Mouse (Mus musculus) hindbrain, embryonic 10.5 days (tissue): ENCODE measurements around the gene Pigr. TPM values are rescaled to one million over a fixed set of nuclear protein-coding genes. Genes with fewer than 3 reads are reported as not detected.

Source experiments
- DNase-seq: peaks from one replicate; pipeline ENCODE4 v3.0.0-alpha.2; 2017; ENCODE audit warnings: low spot score
- H3K27ac ChIP-seq: fragments of 300-500 bp; sonication (generic); 2 replicates; pipeline ENCODE4 v1.5.1; 2016; ENCODE audit warnings: mild to moderate bottlenecking, moderate library complexity
- H3K27me3 ChIP-seq: fragments of 300-500 bp; sonication (generic); 2 replicates; pipeline ENCODE4 v1.6.1; 2016; ENCODE audit warnings: mild to moderate bottlenecking; ENCODE audit not compliant: poor library complexity, insufficient read depth, severe bottlenecking
- H3K36me3 ChIP-seq: fragments of 300-500 bp; sonication (generic); 2 replicates; pipeline ENCODE4 v1.6.1; 2016; ENCODE audit warnings: mild to moderate bottlenecking, moderate library complexity
- H3K4me1 ChIP-seq: fragments of 300-500 bp; sonication (generic); replicated peaks from 2 replicates; pipeline ENCODE4 v1.6.1; 2016; ENCODE audit warnings: mild to moderate bottlenecking
- H3K4me3 ChIP-seq: fragments of 300-500 bp; sonication (generic); 2 replicates; pipeline ENCODE4 v1.5.1; 2016; ENCODE audit warnings: mild to moderate bottlenecking, moderate library complexity
- H3K9me3 ChIP-seq: fragments of 300-500 bp; sonication (generic); 2 replicates; pipeline ENCODE4 v1.6.1; 2016; ENCODE audit warnings: mild to moderate bottlenecking, moderate library complexity
- WGBS: fragments of 180-500 bp; shearing (Covaris S2); methylation state at CpG from one replicate; pipeline ENCODE4 v1.1.7; 2016; 5-methylcytosine and 5-hydroxymethylcytosine counted together
- polyA plus RNA-seq: library from polyadenylated mRNA; unstranded; fragments of >200 nt; fragmentation: Nextera tagmentation; extraction: Ambion mirVana; gene quantifications from 2 replicates; pipeline ENCODE4 v1.2.1, GENCODE M21; 2016

Pigr gene
- polyA plus RNA-seq, 1 experiment from 2014 or later = not detected

DNA sequence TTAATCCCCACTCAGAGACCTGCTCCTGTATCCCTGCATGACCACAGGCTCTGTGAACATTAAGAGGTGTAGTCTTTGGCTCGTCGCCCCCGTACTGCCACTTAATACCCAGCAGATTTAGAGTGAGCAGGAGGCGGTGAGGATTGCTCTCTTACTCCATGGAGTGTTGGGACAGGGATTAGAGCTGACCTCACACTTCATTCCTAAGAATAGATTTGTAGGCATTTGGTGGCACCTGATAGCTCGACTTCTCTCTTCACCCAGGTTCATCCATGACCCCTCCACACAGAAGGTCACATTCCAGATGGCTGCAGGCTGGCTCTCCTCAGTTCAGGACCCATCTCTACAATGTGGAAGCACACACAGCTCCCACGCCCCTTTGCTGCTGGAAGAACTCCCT lies 22.2 kb upstream of the Pigr start:
- 77% methylated on average over 6 of the region's 6 CpGs for WGBS

DNA sequence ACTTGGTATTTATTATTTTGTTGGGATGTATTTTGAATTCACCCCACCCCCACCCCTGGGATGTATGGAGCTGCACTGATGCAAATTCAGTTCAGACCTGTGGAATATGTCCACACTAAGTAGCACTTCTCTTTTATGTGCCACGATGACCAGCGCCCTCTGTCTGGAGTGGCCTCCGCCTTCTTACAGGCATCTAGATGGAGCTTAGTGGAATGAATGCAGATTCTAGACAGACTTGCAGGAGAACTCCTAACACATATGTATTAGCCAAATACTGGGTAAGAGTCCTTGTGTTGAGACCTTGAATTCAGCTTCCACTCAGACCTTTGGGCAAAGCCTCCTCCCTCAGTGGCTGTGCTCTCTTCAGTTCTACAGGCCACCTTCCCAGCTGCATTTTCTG lies 15.6 kb upstream of the Pigr start:
- Histone ChIP-seq H3K27ac (no peak overlapping the region), H3K4me1 (peaks cover 8% of the 10 kb centered on the region; the same call in 1 of the 2 replicates), H3K4me3 (no peak overlapping the region), H3K9me3 (no peaks in the 10 kb centered on the region), H3K36me3 (no peaks in the 10 kb centered on the region), H3K27me3 (no peaks in the 10 kb centered on the region)
- 78% methylated on average over 3 of the region's 3 CpGs for WGBS
- no peak for DNase-seq

More for the DNA sequence above, 22.2 kb upstream of the Pigr start:
- Histone ChIP-seq H3K9me3 (no peaks in the 10 kb centered on the region), H3K4me3 (no peak overlapping the region), H3K27ac (no peak overlapping the region), H3K27me3 (no peaks in the 10 kb centered on the region), H3K4me1 (no peaks in the 10 kb centered on the region), H3K36me3 (no peaks in the 10 kb centered on the region)
- DNase-seq = no peak

DNA sequence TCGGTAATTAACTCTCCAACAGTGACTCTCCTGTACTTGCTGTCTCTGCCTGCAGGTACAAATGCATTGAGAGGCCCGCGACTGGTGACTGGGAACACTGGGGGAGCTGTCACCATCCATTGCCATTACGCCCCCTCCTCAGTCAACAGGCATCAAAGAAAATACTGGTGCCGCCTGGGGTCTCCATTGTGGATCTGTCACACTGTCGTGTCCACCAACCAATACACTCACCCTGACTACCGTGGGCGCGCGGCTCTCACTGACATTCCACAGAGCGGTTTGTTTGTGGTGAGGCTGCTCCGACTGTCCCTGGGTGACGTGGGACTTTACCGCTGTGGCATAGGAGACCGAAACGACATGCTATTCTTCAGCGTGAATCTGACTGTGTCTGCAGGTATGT lies 15.2 kb upstream of the Pigr start:
- no peaks in the 10 kb centered on the region for H3K9me3 ChIP-seq
- H3K27ac ChIP-seq = no peak overlapping the region
- H3K4me1 ChIP-seq = peaks cover 8% of the 10 kb centered on the region; the same call in 1 of the 2 replicates
- H3K36me3 ChIP-seq = no peaks in the 10 kb centered on the region
- no peak overlapping the region for H3K4me3 ChIP-seq
- no peak for DNase-seq
- WGBS = 59% methylated on average over 17 of the region's 17 CpGs
- H3K27me3 ChIP-seq = no peaks in the 10 kb centered on the region

DNA sequence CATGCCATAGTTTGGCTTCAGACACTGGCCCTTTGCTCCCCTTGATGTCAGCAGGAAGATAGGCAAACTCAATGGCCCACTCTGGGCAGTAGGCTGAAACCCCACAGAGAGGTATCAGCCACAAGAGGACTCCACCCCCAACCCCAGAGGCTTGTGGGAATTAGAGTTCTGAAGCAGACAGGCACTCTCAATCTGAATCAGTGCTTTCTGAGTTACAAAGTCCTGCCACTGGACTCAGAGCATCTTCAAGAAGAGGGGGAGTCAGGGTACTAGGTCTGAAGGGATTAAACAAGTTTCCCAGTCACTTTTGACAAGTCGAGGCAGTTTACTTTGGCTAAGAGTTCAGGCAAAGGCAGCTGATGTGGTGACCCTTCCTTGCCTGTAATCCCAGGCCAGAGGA lies 6.7 kb upstream of the Pigr start:
- no peak for DNase-seq
- WGBS = 80% methylated on average over 1 of the region's 1 CpGs
- H3K4me3 ChIP-seq = no peak overlapping the region

DNA sequence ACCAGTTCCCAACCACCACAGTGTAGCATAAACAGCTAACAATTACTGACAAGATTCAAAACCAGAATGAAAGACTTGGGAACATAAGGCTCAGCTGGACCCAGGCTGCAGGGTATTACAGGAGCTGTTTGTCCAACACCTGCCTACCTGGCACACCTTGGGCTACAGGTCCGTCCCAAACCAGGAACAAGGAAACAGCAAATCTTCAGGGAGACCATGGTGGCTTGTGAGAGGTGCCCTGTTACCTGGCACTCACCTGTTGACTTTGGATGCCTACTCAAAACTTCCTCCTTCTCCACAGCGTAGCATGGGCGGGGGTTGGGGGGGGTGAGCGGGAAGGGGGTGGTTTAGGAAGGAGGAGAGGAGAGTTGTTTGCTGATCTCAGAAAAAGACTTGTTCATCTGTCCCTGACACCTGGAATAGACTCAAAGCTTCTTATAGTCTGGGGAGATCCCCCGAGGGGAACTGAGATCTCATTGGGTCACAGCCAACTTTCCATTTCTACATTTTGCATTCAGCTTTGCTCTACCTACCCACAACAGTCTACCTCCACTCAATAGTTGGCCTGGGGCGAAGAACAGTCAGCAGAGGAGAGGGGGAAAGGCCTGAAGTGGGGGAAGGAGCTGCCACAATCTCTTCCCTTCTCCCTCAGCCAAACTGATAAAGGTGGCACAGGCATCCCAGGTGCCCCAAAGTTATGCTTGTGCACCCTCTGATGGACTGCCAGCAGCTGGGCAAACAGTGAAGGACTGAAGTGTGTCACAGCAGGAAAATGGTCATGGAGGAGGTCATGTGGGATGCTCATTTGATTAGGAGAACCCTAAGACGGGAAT lies 6.0 kb upstream of the Pigr start:
- WGBS = 86% methylated on average over 7 of the region's 7 CpGs
- no peak for DNase-seq

More for the DNA sequence above, 6.7 kb upstream of the Pigr start:
- H3K9me3 ChIP-seq = no peaks in the 10 kb centered on the region
- H3K36me3 ChIP-seq = no peaks in the 10 kb centered on the region
- no peaks in the 10 kb centered on the region for H3K27me3 ChIP-seq
- H3K4me1 ChIP-seq = no peaks in the 10 kb centered on the region
- H3K27ac ChIP-seq = no peak overlapping the region

DNA sequence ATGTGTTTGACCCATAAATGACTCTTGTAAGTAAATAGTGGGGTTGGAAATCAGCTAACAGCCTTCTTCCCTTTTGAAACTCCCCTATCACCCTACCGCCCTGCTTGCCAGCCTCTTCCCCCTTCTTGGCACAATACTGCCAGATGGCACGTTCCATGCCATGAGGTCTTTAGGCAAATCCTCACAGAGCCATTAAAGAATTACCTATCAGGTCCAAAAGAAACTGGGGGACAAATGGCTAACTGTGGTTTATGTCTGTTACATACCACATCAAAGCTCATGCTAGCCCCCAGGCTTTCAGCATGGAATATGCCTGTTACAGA lies 5.4 kb upstream of the Pigr start:
- 94% methylated on average over 2 of the region's 2 CpGs for WGBS
- DNase-seq = no peak
- Histone ChIP-seq H3K27ac (no peak overlapping the region), H3K4me3 (no peak overlapping the region), H3K36me3 (no peaks in the 10 kb centered on the region), H3K9me3 (no peaks in the 10 kb centered on the region), H3K4me1 (no peaks in the 10 kb centered on the region), H3K27me3 (no peaks in the 10 kb centered on the region)

More for the DNA sequence above, 6.0 kb upstream of the Pigr start:
- Histone ChIP-seq H3K36me3 (no peaks in the 10 kb centered on the region), H3K4me1 (no peaks in the 10 kb centered on the region), H3K9me3 (no peaks in the 10 kb centered on the region), H3K27ac (no peak overlapping the region), H3K4me3 (no peak overlapping the region), H3K27me3 (no peaks in the 10 kb centered on the region)

DNA sequence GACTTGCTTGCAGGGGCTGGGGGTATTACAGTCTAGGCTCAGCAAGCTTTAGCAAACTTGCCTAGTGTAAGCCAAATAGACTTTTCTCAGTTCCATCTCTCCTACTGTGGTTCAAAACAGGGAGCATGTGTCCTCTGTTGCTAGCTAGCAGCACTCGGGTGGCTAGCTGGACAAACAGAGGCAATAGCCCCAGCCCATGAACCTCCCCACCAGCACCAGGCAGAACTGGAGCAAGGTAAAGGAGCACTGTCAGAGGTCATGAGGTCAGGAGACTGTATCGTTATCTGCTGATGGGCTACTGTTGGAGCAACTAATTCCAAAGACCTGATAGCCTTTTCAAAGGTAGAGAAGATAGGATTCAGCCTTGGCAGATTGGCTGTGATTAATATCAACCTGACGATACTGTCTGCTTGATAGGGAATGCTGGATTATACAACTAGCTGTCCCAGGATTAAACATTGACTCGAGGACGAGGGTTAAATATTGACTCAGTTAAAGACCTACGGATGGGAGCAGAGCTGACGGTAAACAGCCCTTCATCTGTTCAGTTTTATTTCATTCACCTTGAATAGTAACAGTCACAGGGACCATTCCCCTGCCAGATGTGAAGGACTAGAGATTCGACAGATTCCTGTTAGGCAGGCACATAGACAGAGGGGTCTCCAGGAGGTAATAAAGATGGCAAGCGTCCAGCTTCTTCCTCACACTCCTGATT lies 4.4 kb upstream of the Pigr start:
- Histone ChIP-seq H3K4me1 (no peaks in the 10 kb centered on the region), H3K4me3 (no peak overlapping the region), H3K9me3 (no peaks in the 10 kb centered on the region), H3K27me3 (no peaks in the 10 kb centered on the region), H3K27ac (no peak overlapping the region), H3K36me3 (no peaks in the 10 kb centered on the region)
- DNase-seq = no peak
- WGBS = 86% methylated on average over 9 of the region's 9 CpGs

DNA sequence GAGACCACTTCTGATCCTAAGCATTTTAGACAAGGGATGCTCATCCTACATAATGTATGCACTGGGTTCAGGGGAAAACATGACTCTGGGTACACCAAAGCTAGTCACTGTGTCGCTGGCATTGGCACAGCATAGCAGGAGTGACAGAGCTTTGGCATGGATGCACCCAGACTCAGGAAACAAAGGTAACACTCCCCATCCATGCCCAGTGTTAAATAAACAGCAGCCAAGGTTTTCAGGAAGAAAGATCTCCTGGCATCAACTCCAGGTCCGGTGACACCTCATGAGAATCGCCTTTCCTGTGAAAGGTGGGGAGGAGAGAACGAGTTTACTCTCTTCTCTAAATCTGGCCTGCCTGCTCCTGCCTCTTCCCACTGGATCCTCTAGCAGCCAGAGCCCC lies 2.2 kb downstream of the Pigr start:
- WGBS = 83% methylated on average over 4 of the region's 4 CpGs
- Histone ChIP-seq H3K9me3 (no peaks in the 10 kb centered on the region), H3K36me3 (no peaks in the 10 kb centered on the region), H3K27me3 (no peaks in the 10 kb centered on the region), H3K4me1 (no peaks in the 10 kb centered on the region), H3K27ac (no peak overlapping the region), H3K4me3 (no peak overlapping the region)
- no peak for DNase-seq

DNA sequence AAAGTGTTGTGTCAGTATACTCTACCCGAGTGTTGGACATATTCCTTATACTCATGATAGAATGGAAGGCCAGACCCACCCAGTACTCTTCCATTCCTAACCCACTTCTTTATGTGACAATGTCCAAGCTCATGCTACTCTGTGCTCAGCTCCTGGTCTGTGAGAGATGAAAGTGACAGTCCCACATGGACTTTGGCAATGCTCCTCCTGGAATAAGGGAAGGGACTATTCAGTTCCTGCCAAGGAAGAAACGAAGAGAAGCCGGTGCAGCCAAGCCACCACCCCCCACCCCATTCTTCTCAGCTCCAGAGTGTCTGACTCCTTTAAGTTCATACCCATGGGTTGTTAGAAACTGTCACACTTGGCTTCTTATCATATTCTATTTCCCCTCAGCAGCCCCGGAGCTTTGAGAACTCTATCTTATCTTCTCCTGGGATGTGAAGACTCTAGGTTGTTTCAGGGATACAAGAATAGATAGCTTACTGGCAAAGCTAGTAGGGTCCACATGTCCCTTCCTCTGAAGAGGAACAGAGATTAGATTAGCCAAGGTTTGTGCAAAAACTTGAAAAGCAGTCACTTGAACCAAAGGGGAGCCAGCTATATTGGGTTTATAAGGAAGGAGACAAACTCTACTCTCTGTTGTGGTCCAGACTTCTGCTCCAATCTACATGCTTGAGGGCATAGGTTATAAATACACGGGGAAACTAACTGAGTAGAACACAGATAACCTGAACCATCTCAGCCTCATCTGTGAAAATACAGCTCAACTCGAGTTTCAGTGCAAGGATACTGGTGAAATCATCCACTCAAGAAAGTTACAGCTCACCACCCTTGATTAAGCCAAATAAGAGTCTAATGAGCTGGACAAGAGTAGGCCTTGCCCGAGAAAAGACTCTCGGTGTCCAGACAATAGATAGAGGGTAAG lies 3.7 kb downstream of the Pigr start:
- Histone ChIP-seq H3K36me3 (no peaks in the 10 kb centered on the region), H3K27me3 (no peaks in the 10 kb centered on the region), H3K4me1 (no peaks in the 10 kb centered on the region), H3K9me3 (no peaks in the 10 kb centered on the region), H3K4me3 (no peak overlapping the region), H3K27ac (no peak overlapping the region)
- 80% methylated on average over 8 of the region's 8 CpGs for WGBS
- no peak for DNase-seq

DNA sequence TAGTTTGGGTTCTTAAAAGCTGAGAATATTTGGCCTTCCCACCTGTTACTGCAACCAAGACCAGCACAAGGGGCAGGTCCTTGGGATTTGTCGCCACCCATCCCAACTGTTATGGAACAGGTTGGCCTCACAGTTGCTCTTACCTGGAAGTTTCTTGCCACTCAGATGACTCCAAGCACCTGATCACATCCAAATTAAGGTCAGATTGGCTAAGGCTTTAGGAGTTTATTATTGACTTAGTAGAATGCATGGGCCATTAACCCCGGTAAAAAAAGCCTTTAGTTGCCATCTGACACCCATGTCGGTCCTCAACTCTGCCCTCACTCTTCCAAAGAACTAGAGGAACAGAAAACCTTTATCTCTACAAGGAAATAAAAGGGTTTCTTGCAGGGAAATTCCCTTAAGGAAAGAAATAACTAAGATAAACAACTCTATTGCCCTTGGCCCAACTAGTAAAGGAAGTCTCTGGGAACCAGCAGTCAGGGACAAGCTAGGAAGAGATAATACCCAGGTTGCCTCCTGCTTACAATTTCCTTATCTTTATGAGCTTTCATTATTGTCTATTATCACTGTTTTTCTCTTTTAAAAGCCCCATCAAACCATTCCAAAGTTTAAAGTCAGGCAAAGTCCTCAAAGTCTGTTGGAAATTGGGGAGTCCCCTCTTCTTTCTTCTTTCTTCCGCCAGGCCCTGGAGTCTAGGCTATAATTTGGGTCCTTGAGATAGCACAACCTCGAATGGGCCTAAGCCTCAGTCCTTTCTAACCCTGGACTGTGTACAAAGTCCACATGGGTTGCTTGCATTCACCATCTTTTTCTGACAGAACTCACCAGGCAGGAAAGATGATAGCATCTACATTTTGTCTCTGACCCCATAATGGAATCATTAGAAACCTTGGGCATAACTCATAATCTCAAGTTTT lies 6.0 kb downstream of the Pigr start:
- H3K4me3 ChIP-seq = no peak overlapping the region
- WGBS = 78% methylated on average over 5 of the region's 5 CpGs
- DNase-seq = no peak
- H3K4me1 ChIP-seq = no peaks in the 10 kb centered on the region
- H3K9me3 ChIP-seq = no peaks in the 10 kb centered on the region
- H3K36me3 ChIP-seq = no peaks in the 10 kb centered on the region
- H3K27ac ChIP-seq = no peak overlapping the region
- no peaks in the 10 kb centered on the region for H3K27me3 ChIP-seq

DNA sequence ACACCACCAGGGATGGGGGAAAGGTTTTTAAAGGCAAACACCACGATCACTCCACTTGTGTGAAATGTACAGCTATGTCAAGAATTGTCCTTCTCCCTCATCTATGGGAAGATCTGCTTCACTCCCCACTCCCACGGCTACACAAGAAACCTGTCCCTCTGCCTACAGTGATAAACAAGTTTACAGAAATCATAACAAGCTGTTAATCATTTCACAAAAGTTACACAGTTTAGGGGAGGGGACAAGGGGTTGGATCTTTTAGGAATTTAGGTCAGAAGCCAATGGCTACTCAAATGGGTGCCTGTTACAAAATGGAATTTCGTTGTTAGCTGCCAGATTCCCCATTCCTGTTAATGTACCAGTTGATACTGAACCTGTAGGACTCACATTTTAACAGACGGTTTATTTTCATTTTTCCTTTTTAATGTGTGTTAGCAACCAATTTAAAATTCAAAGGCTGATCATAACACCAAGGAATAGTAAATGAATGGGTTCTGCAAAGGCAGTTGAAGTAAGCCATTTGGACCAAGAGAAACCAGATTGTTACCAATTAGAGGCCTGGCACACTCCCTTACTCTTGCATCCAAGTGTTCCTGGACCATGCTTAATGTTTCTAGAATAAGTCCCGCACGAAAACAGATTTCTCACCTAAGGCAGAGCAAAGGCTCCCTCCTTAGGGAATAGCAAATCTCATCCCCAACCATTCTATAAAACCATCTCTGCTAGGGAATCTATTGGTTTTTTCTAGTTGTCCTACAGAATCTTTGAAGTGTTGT lies 8.9 kb downstream of the Pigr start:
- H3K4me3 ChIP-seq = no peak overlapping the region
- 88% methylated on average over 6 of the region's 6 CpGs for WGBS
- H3K4me1 ChIP-seq = no peaks in the 10 kb centered on the region
- no peaks in the 10 kb centered on the region for H3K36me3 ChIP-seq
- no peak overlapping the region for H3K27ac ChIP-seq
- H3K27me3 ChIP-seq = no peaks in the 10 kb centered on the region
- no peaks in the 10 kb centered on the region for H3K9me3 ChIP-seq
- DNase-seq = no peak
